Mouse (Mus musculus) embryonic facial prominence, embryonic 11.5 days (tissue): ENCODE data around the gene Chmp2a. TPM values are rescaled to one million over a fixed set of nuclear protein-coding genes. Genes with fewer than 3 reads are reported as not detected.
A peak's percentile ranks its signal among the peaks of the same experiment; 100 is the strongest.
"Not testable (repeated sequence)": the region's sequence is repeated elsewhere in the genome, so short reads cannot be mapped to it uniquely, and the experiment has no call there.

Experiments used
- ATAC-seq: fragments of 200-750 bp; cut with Nextera tagmentation; replicated peaks from 2 replicates; pipeline ENCODE4 v1.8.0; 2017; ENCODE audit warnings: low read depth; ENCODE audit not compliant: insufficient number of reproducible peaks, low FRiP score, low TSS enrichment
- DNase-seq: peaks from one replicate; pipeline ENCODE4 v3.0.0-alpha.2; 2015; ENCODE audit warnings: low spot score
- H3K27ac ChIP-seq: fragments of 300-500 bp; sonication (generic); replicated peaks from 2 replicates; pipeline ENCODE4 v1.5.1; 2014; ENCODE audit warnings: mild to moderate bottlenecking, low read depth, low read length, control low read depth
- H3K27me3 ChIP-seq: fragments of 300-500 bp; sonication (generic); 2 replicates; pipeline ENCODE4 v1.6.1; 2014; ENCODE audit warnings: mild to moderate bottlenecking, low read length, moderate library complexity, mixed read lengths; ENCODE audit not compliant: control insufficient read depth, insufficient read depth
- H3K36me3 ChIP-seq: fragments of 300-500 bp; sonication (generic); replicated peaks from 2 replicates; pipeline ENCODE4 v1.6.1; 2014; ENCODE audit warnings: low read depth, mild to moderate bottlenecking, low read length, moderate library complexity, mixed read lengths; ENCODE audit not compliant: control insufficient read depth, insufficient read depth
- H3K4me1 ChIP-seq: fragments of 300-500 bp; sonication (generic); 2 replicates; pipeline ENCODE4 v1.6.1; 2014; ENCODE audit warnings: low read length, mixed read lengths; ENCODE audit not compliant: control insufficient read depth, insufficient read depth
- H3K4me2 ChIP-seq: fragments of 300-500 bp; sonication (generic); 2 replicates; pipeline ENCODE4 v1.6.1; 2014; ENCODE audit warnings: low read depth, mild to moderate bottlenecking, control low read depth, low read length, moderate library complexity
- H3K4me3 ChIP-seq: fragments of 300-500 bp; sonication (generic); 2 replicates; pipeline ENCODE4 v1.5.1; 2014; ENCODE audit warnings: low read depth, low read length, control low read depth
- H3K9ac ChIP-seq: fragments of 300-500 bp; sonication (generic); replicated peaks from 2 replicates; pipeline ENCODE4 v1.6.1; 2014; ENCODE audit warnings: mild to moderate bottlenecking, control low read depth, low read length
- H3K9me3 ChIP-seq: fragments of 300-500 bp; sonication (generic); replicated peaks from 2 replicates; pipeline ENCODE4 v1.6.1; 2016; ENCODE audit warnings: mild to moderate bottlenecking, low read length, inconsistent platforms, mixed read lengths; ENCODE audit not compliant: control insufficient read depth
- WGBS: fragments of 180-500 bp; shearing (Covaris S2); extraction: QIAGEN DNeasy Blood & Tissue Kit; methylation state at CpG from one replicate; pipeline ENCODE4 v1.1.7; 2014; 5-methylcytosine and 5-hydroxymethylcytosine counted together
- polyA plus RNA-seq: library from polyadenylated mRNA; unstranded; fragments of >200 nt; fragmentation: Nextera tagmentation; extraction: Ambion mirVana; gene quantifications from 2 replicates; pipeline ENCODE4 v1.2.1, GENCODE M21; 2014

Gene Chmp2a
- polyA plus RNA-seq: 107 and 116 TPM in 2 replicates

DNA sequence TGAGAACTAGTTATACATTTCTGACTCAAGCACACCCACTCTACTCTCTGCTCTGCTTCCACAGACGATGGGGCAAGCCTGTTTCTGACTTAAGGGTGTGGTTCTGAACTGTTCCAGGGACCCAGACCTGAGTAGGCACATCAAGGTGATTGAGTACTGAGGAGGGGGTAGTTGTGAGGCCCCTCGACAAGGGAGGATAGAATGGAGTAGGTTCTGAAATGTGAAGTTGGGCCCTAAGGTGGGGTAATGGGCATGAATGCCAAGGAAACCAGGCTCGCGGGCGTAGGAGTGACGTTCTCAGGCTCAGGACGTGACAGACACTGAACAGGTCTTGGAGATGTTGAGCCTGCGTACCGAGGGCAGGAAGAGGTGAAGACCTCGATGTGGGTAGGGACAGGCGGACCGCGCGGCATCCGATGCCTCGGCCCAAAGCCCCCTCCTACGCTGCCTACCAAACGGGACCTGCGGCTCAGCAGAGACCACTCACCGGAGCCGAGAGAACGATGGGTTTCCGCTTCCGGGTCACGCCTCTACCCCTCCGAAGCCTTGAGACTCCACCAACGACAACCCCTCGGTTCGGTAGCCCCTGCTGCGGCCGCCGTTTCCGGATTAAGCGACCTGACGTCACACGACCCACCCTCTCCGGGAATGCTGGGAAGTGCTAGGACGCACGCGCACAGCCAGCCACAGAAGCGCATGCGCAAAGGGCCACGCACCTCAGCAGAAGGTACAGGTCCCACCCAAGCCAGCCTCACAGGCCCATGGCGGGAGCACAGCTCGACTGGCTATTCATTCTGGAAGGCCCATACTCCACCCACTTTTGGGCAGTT, at the start of gene Chmp2a:
Chmp2a (minus strand) TSS at position 660 of the 830 bp plus-strand sequence.
- Histone ChIP-seq H3K27ac (peak within 1 kb of the TSS; percentile 78; the same call in 1 of the 2 replicates), H3K4me1 (peaks cover 3% of the 10 kb centered on the region), H3K36me3 (peaks cover 23% of the 10 kb centered on the region), H3K4me2 (peak within 1 kb of the TSS; percentile 75), H3K4me3 (peak within 1 kb of the TSS; percentile 58), H3K9ac (peak within 1 kb of the TSS; percentile 78), H3K9me3 (no peaks in the 10 kb centered on the region), H3K27me3 (no peaks in the 10 kb centered on the region)
- DNase-seq: peak; percentile 97
- ATAC-seq: peak; percentile 74
- WGBS: under 1% methylated on average over 45 of the region's 45 CpGs

DNA sequence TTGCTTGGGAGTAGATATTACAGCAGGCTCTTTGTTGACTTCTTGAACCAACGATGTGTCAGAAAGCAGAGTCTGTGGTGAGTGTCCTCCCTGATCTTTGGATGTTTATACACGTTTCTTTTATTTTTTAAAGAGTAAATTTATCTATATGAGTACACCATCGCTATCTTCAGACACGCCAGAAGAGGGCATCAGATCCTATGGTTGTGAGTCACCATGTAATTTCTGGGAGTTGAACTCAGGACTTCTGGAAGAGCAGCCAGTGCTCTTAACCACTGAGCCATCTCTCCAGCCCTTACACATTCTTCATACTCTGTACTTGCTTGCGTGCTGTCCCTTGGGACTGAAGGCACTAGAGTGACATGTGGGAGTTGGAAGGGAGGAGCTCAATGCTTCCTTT, 37.7 kb upstream of the Chmp2a start:
- Histone ChIP-seq H3K9me3 (no peaks in the 10 kb centered on the region), H3K27ac (no peak overlapping the region), H3K27me3 (no peaks in the 10 kb centered on the region), H3K4me1 (no peaks in the 10 kb centered on the region), H3K9ac (no peak overlapping the region), H3K36me3 (no peaks in the 10 kb centered on the region), H3K4me2 (no peak overlapping the region), H3K4me3 (no peak overlapping the region)
- no peak for ATAC-seq
- DNase-seq: no peak
- WGBS: 60% methylated on average over 5 of the region's 5 CpGs

DNA sequence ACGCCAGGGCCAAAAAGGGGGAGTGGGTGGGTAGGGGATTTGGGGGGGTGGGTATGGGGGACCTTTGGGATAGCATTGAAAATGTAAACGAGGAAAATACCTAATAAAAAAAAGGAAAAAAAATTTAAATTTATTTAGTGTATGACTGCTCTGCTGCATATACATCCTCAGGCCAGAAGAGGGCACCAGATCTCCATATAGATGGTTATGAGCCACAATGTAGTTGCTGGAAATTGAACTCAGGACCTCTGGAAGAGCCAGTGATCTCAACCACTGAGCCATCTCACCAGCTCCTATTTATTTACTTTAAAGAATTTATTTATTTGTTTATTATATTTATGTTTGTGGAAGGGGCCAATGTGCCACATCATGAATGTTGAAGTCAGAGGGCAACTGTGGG, 28.8 kb upstream of the Chmp2a start:
- H3K27ac ChIP-seq, H3K27me3 ChIP-seq, H3K9ac ChIP-seq, H3K4me2 ChIP-seq, DNase-seq, ATAC-seq, H3K36me3 ChIP-seq, H3K4me3 ChIP-seq, H3K4me1 ChIP-seq, H3K9me3 ChIP-seq: not testable (repeated sequence)
- 54% methylated on average over 2 of the region's 2 CpGs for WGBS

DNA sequence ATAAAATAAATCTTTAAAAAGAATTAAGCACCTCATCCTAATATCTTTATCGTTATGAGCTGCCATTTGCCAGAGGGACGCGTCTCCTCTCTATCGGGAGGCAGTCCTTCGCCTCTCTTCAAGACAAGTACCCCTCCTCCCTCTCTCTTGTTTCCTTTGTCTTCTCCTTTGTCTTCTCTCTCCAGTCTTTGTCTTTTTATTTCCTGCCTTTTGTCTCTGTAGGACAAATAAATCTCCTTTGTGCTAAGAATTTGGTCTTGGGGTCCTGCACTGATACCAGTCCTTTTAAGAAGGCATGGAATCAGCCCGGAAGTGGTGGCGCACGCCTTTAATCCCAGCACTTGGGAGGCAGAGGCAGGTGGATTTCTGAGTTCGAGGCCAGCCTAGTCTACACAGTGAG, 24.9 kb upstream of the Chmp2a start:
- no peak overlapping the region for H3K4me3 ChIP-seq
- 92% methylated on average over 9 of the region's 9 CpGs for WGBS
- no peak for ATAC-seq
- H3K36me3 ChIP-seq: no peaks in the 10 kb centered on the region
- no peaks in the 10 kb centered on the region for H3K27me3 ChIP-seq
- DNase-seq: no peak
- H3K4me1 ChIP-seq: no peaks in the 10 kb centered on the region
- no peak overlapping the region for H3K4me2 ChIP-seq
- H3K9ac ChIP-seq: no peak overlapping the region
- H3K27ac ChIP-seq: no peak overlapping the region
- H3K9me3 ChIP-seq: no peaks in the 10 kb centered on the region

DNA sequence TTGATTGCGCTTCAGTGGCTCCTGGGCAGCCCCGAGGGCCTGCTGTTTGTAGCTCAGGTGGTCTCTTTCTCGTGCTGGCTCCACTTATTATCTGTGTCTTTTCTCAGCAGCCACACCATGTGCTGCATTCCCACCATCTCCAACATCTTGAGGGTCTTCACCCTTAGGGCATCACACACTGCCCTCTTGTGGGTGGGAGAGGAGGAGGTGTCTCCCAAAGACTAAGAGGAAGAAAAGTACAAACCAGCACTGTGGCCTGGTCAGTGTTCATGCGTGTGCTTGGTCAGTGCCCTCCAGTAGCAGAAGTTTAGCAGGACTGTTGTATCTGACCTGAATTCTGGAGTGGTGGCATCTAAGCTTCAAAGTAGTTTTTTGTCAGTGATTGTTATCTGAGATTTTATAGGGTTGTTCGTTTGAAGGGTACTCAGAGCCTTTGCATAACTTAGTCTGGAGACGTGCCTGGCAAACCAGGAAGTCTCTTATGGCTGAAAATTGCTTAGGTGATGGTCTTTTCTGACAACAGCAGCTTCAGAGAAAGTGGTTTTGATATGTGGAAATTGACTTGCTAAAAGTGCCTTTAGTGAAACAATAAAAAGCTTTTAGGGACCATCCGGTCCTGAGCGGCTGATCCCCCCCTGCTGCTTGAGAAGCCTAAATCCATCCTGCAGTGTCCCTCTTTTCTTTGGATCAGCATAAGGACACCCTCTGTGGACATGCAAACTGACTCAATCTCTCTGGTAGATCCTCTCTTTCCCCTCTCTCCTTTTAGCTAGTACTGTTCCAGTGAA, 22.5 kb upstream of the Chmp2a start:
- Histone ChIP-seq H3K4me2 (no peak overlapping the region), H3K27ac (no peak overlapping the region), H3K27me3 (no peaks in the 10 kb centered on the region), H3K9me3 (no peaks in the 10 kb centered on the region), H3K36me3 (no peaks in the 10 kb centered on the region), H3K4me3 (no peak overlapping the region), H3K4me1 (no peaks in the 10 kb centered on the region), H3K9ac (no peak overlapping the region)
- DNase-seq (no peak), ATAC-seq (no peak)
- 60% methylated on average over 8 of the region's 8 CpGs for WGBS

DNA sequence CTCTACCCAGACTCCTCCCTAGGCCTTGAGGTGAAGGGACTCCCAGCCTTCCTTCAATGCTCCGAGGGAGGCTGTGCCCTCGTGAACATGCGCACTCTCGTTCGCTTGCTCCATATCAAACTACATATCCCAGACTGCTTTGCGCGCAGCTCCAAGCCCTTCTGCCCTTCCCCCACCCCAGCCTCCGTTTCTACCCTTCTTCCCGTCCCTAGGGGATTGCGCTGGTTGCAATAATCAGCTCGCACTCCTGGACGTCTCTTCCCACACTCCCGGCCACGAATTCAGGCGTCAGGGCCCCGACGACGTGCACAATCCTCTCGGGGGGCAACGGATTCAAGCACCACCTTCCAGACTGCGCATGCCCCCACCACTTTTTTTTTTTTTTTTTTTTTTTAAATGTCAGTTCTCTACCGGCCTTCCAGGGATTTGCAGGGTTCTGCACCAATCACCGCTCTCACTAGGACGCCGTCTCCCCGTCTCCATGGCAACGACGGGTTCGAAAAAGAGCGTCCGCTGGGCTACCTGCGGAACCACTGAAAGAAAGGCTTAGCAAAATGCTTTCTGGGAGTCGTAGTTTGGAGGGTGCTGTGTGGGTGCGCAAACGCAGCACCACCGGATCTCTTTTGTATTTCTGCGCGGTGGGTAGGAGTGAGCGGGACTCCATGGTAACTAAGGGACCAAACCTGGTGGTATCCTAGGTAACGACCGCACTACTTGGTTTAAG, 19.8 kb upstream of the Chmp2a start, which contains the start of gene Mzf1:
Mzf1 (minus strand) TSS at position 478 of the 724 bp plus-strand sequence.
- Histone ChIP-seq H3K9ac (peak within 1 kb of the TSS; percentile 76), H3K36me3 (no peaks in the 10 kb centered on the region), H3K27ac (peak within 1 kb of the TSS; percentile 73; the same call in 1 of the 2 replicates), H3K4me2 (peak within 1 kb of the TSS; percentile 53), H3K9me3 (no peaks in the 10 kb centered on the region), H3K4me1 (no peaks in the 10 kb centered on the region), H3K27me3 (no peaks in the 10 kb centered on the region), H3K4me3 (peak within 1 kb of the TSS; percentile 65)
- under 1% methylated on average over 41 of the region's 41 CpGs for WGBS
- DNase-seq (peak; percentile 100), ATAC-seq (peak; percentile 95)

DNA sequence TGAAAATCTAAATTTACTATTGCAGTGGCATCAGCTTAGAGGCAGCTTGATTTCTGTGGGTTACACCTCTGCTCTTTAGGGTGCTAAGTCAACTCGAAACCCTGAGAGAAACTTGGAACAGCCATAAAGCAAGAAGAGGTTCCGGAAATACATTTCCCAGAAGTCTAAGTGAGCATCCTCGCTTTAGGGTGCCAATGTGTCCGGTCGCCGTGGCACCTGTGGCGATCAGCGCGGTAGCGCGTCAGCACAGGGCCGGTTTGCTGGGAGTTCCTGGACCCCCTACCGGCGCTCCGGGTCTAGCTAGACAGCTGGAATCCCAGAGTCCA, 19.3 kb upstream of the Chmp2a start:
- Histone ChIP-seq H3K4me2 (peak overlapping the region; percentile 41), H3K4me1 (no peaks in the 10 kb centered on the region), H3K9ac (peak overlapping the region; percentile 76), H3K27ac (no peak overlapping the region), H3K27me3 (no peaks in the 10 kb centered on the region), H3K9me3 (no peaks in the 10 kb centered on the region), H3K36me3 (no peaks in the 10 kb centered on the region), H3K4me3 (peak overlapping the region; percentile 65)
- ATAC-seq: no peak
- 1% methylated on average over 15 of the region's 15 CpGs for WGBS
- DNase-seq: no peak
